Mouse (Mus musculus): ENCODE results near the gene Cd164. TPM values are rescaled to one million over a fixed set of nuclear protein-coding genes. Genes with fewer than 3 reads are reported as not detected.
"Not testable (repeated sequence)": the region's sequence is repeated elsewhere in the genome, so short reads cannot be mapped to it uniquely, and the experiment has no call there.

The Cd164 gene
- polyA plus RNA-seq, 1 experiment from 2014 or later, result 108 TPM

DNA sequence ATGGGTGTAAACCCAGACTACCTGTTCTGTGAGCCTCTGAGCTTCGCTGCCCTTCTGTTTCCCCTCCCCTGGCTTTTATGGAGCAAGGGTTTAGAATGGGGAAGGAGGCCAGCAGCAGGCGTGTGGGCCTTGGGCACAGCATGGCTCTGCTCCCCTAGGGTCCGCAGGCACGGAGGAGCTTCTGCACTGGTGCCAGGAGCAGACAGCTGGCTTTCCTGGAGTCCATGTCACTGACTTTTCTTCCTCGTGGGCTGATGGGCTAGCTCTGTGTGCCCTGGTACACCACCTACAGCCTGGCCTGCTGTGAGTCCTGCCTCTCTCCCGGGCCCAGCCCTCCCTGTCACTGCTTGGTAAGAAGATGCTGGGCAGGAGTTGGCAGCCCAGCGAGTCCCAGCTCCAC, 36.8 kb upstream of the Cd164 start:
- Histone ChIP-seq H3K27ac (replicated peaks) (no peak overlapping the region), H3K27me3 (ENCODE audit: low read depth, poor library complexity, severe bottlenecking) (no peaks in the 10 kb centered on the region), H3K36me3 (peaks cover 95% of the 10 kb centered on the region), H3K4me1 (peaks cover 35% of the 10 kb centered on the region), H3K9me3 (replicated peaks) (no peaks in the 10 kb centered on the region), H3K4me3 (no peak overlapping the region)
- WGBS, result 86% methylated on average over 7 of the region's 7 CpGs
- no peak for DNase-seq (ENCODE audit: low spot score)

DNA sequence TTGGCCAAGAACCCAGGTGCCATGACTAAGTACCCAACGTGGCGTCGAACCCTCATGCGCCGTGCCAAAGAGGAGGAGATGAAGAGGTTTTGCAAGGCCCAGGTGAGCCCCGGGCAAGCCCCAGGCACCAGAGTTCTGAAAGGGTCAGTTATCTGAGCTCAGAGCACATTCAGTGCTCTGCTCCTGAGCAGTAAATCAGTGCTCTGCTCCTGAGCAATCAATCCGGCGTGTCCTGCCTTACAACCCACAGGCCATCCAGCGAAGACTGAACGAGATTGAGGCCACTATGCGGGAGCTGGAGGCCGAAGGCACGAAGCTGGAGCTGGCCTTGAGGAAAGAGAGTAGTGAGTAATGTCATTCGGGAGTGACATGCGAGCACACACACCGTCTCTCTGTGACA, 33.4 kb upstream of the Cd164 start:
- H3K27ac ChIP-seq (replicated peaks), result 0 out of 2 replicates have a peak overlapping the region, but pooled peaks have one; percentile 28
- H3K27me3 ChIP-seq (ENCODE audit: low read depth, poor library complexity, severe bottlenecking), result no peaks in the 10 kb centered on the region
- WGBS, result 96% methylated on average over 16 of the region's 16 CpGs
- H3K4me1 ChIP-seq, result peaks cover 45% of the 10 kb centered on the region
- no peaks in the 10 kb centered on the region for H3K9me3 ChIP-seq (replicated peaks)
- no peak for DNase-seq (ENCODE audit: low spot score)
- peaks cover 79% of the 10 kb centered on the region for H3K36me3 ChIP-seq
- no peak overlapping the region for H3K4me3 ChIP-seq

- 80% methylated on average over 14 of the region's 14 CpGs for WGBS
- Histone ChIP-seq H3K27me3 (ENCODE audit: low read depth, poor library complexity, severe bottlenecking) (0 out of 2 replicates have a peak, but pooled peaks cover 7% of the 10 kb centered on the region), H3K9me3 (replicated peaks) (no peaks in the 10 kb centered on the region), H3K4me3 (no peak overlapping the region), H3K27ac (replicated peaks) (peak overlapping the region; percentile 28; the same call in 1 of the 2 replicates), H3K36me3 (peaks cover 70% of the 10 kb centered on the region), H3K4me1 (peaks cover 48% of the 10 kb centered on the region)
- no peak for DNase-seq (ENCODE audit: low spot score)
Observed at GRCm38 (mm10) chr10:41486506-41487170, 32.6 kb upstream of the Cd164 start.

DNA sequence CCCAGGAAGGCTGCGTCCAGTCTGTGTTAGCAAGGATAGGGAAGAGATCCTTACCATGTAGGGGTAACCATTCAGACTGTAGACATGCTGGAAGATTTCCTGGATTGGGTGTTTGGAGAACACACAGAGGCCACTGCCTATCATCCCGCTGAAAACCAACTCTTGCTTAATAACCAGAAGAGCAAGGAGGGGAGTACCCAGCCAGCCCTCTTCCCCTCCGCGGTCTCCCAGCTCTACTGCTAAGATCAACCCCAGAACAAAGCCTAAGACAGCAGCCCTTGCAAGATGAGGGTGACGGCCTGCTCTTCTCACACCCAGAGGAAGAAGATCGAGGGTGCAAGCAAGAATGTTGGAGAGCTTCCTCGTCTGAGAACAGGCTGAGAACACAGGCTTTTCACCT, 30.3 kb upstream of the Cd164 start:
- WGBS, result 56% methylated on average over 7 of the region's 7 CpGs
- Histone ChIP-seq H3K27me3 (ENCODE audit: low read depth, poor library complexity, severe bottlenecking) (0 out of 2 replicates have a peak, but pooled peaks cover 8% of the 10 kb centered on the region), H3K9me3 (replicated peaks) (no peaks in the 10 kb centered on the region), H3K36me3 (peaks cover 48% of the 10 kb centered on the region), H3K27ac (replicated peaks) (peak overlapping the region; percentile 13), H3K4me3 (peak overlapping the region; percentile 74), H3K4me1 (peaks cover 48% of the 10 kb centered on the region)
- no peak for DNase-seq (ENCODE audit: low spot score)

DNA sequence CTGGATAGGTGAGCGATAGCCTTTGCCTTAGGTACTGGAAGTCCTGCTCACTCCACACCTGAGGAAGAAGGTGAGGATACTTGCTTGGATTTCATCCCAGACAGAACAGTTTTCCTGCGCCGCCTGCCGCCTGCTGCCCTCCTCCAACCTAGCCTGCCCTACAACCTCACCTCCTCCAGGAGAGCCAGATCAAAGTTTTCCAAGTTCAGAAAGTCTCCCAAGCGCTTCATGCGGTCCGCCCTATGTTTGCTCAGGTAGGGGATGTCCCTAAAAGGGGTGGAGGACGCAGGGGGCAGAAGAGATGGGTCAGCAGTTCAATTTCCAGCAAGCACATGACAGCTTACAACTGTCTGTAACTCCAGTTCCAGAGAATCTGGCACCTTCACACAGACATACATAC, 29.9 kb upstream of the Cd164 start:
- peak overlapping the region; percentile 92 for H3K27ac ChIP-seq (replicated peaks)
- WGBS, result 34% methylated on average over 8 of the region's 8 CpGs
- H3K4me1 ChIP-seq, result peaks cover 48% of the 10 kb centered on the region

DNA sequence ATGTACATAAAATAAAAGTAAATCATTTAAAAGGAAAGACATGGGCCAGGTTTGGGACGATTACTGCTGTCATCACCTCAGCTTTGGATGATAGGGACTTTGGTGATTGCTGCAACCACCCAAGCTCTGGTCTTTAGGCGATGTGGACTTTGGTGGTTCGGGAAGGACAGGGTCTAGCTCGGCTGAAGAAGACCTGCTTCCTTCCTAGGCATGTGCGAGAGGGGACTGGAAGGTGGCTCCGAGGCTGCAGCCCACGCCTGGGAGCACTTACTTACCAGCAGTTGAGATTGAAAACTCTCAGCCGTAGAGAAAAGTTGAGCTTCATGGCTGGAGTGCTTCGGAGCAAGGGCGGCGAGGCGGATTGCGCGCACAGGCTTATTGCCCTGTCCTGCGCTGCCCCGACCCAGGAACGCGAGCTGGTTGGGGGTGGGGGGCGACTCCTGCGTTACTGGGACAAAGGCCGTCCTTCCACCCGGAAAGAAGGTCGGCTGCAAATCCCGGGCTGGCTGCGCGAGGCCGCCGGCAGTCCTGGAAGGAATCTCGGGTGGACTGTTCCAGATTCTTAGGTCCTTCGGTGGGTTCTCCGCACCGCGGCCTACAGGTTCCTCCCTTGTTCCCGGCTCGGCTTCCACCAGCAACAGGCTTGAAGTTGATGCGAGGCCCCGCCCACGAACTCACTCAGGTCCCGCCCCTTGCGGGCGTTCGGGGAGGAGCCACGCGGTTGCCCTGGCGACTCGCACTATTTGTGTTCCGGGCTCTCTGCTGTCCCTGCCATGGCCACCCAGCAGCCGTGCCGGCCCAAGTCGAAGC, 29.3 kb upstream of the Cd164 start, which contains the start of the genes Smpd2 and Ppil6:
Gene Smpd2, minus strand, starts transcription at position 662 of the 810 bp plus-strand sequence.
Gene Ppil6, plus strand, starts transcription at position 732 of the 810 bp plus-strand sequence.
- Histone ChIP-seq H3K4me1 (peaks cover 48% of the 10 kb centered on the region), H3K27ac (replicated peaks) (peak within 1 kb of the TSS; percentile 92), H3K27me3 (ENCODE audit: low read depth, poor library complexity, severe bottlenecking) (0 out of 2 replicates have a peak, but pooled peaks cover 8% of the 10 kb centered on the region), H3K36me3 (peaks cover 37% of the 10 kb centered on the region), H3K4me3 (peak within 1 kb of the TSS; percentile 74), H3K9me3 (replicated peaks) (no peaks in the 10 kb centered on the region)
- DNase-seq (ENCODE audit: low spot score), result peak; percentile 98
- WGBS, result under 1% methylated on average over 50 of the region's 50 CpGs

More for the DNA sequence above, 29.9 kb upstream of the Cd164 start:
- Histone ChIP-seq H3K4me3 (peak overlapping the region; percentile 74), H3K27me3 (ENCODE audit: low read depth, poor library complexity, severe bottlenecking) (0 out of 2 replicates have a peak, but pooled peaks cover 8% of the 10 kb centered on the region), H3K9me3 (replicated peaks) (no peaks in the 10 kb centered on the region), H3K36me3 (peaks cover 44% of the 10 kb centered on the region)
- peak; percentile 21 for DNase-seq (ENCODE audit: low spot score)

DNA sequence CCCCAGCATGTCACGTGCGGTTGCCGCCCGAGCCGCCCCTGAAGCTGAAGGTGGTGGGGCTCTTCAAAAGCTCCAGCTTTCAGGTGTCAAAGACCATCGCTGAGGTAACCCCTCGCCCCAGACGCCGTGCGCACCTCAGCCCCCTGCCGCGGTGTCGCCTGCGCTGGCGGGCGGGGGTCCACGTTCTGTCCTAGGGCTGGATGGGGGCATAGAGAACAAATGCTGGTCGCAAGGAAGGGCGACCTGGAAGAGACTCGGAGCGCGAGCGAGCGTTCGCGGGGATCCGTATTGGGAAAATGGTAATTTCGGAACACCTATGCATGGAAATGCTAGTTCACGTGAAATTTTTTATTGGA, 28.7 kb upstream of the Cd164 start:
- Histone ChIP-seq H3K27ac (replicated peaks) (peak overlapping the region; percentile 92), H3K4me3 (peak overlapping the region; percentile 74), H3K9me3 (replicated peaks) (no peaks in the 10 kb centered on the region), H3K27me3 (ENCODE audit: low read depth, poor library complexity, severe bottlenecking) (0 out of 2 replicates have a peak, but pooled peaks cover 8% of the 10 kb centered on the region), H3K4me1 (peaks cover 48% of the 10 kb centered on the region), H3K36me3 (peaks cover 32% of the 10 kb centered on the region)
- DNase-seq (ENCODE audit: low spot score), result no peak
- WGBS, result under 1% methylated on average over 29 of the region's 29 CpGs

- Histone ChIP-seq H3K9me3 (replicated peaks) (no peaks in the 10 kb centered on the region), H3K27me3 (ENCODE audit: low read depth, poor library complexity, severe bottlenecking) (0 out of 2 replicates have a peak, but pooled peaks cover 8% of the 10 kb centered on the region), H3K4me1 (peaks cover 46% of the 10 kb centered on the region), H3K27ac (replicated peaks) (no peak overlapping the region), H3K36me3 (peaks cover 25% of the 10 kb centered on the region), H3K4me3 (peak overlapping the region; percentile 74; the same call in 1 of the 2 replicates)
- DNase-seq (ENCODE audit: low spot score), result no peak
- WGBS, result 56% methylated on average over 4 of the region's 4 CpGs
Observed at GRCm38 (mm10) chr10:41491111-41491510, 28.1 kb upstream of the Cd164 start.

DNA sequence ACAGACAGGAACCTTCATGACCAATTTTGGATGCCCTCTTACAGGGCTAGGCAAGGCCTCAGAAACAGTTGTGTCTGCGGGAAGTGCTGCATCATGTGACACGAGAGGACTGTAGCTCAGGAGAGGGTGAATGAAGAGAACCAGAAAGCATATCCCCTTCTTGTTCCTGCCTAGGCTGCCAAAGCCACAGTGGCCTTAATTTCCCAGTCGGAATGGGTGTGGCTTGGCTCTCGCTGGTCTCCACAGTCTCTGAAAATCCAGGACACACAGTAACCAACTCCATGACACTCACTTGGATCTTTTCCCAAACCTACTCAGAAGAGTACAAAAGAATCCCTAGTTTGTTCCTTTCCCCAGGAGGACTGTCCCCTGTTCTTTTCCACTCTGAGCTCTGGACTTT, 18.3 kb upstream of the Cd164 start:
- Histone ChIP-seq H3K27me3 (ENCODE audit: low read depth, poor library complexity, severe bottlenecking) (no peaks in the 10 kb centered on the region), H3K9me3 (replicated peaks) (no peaks in the 10 kb centered on the region), H3K36me3 (no peaks in the 10 kb centered on the region), H3K4me1 (no peaks in the 10 kb centered on the region), H3K27ac (replicated peaks) (no peak overlapping the region), H3K4me3 (no peak overlapping the region)
- DNase-seq (ENCODE audit: low spot score), result no peak
- 82% methylated on average over 4 of the region's 4 CpGs for WGBS

DNA sequence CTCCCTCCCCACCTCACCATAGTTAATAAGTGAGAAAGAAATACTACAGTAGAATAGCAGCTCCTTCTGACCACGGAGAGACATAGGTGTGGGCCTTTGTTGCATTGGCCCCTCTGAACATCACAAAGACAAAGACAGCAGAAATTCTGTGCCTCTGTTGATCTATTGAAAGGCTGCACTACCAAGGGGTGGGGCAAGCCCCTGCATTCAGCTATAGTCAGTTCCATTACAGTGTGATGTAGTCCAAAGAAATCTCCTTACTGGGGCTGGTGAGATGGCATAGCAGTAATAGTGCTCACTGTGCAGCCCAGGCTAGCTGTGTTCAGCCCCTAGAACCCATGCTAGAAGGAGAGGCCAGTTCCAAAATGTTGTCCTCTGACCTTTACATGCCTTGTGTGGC, 14.2 kb upstream of the Cd164 start:
- Histone ChIP-seq H3K4me3 (no peak overlapping the region), H3K9me3 (replicated peaks) (no peaks in the 10 kb centered on the region), H3K27me3 (ENCODE audit: low read depth, poor library complexity, severe bottlenecking) (no peaks in the 10 kb centered on the region), H3K4me1 (no peaks in the 10 kb centered on the region), H3K27ac (replicated peaks) (no peak overlapping the region), H3K36me3 (no peaks in the 10 kb centered on the region)
- 81% methylated on average over 1 of the region's 1 CpGs for WGBS
- DNase-seq (ENCODE audit: low spot score), result no peak

- DNase-seq (ENCODE audit: low spot score), result peak; percentile 62
- H3K27ac ChIP-seq (replicated peaks); H3K27me3 ChIP-seq (ENCODE audit: low read depth, poor library complexity, severe bottlenecking); H3K4me3 ChIP-seq; H3K36me3 ChIP-seq; H3K4me1 ChIP-seq; H3K9me3 ChIP-seq (replicated peaks): not testable (repeated sequence)
- 3% methylated on average over 3 of the region's 3 CpGs for WGBS
Observed at GRCm38 (mm10) chr10:41505446-41505845, 13.8 kb upstream of the Cd164 start.

DNA sequence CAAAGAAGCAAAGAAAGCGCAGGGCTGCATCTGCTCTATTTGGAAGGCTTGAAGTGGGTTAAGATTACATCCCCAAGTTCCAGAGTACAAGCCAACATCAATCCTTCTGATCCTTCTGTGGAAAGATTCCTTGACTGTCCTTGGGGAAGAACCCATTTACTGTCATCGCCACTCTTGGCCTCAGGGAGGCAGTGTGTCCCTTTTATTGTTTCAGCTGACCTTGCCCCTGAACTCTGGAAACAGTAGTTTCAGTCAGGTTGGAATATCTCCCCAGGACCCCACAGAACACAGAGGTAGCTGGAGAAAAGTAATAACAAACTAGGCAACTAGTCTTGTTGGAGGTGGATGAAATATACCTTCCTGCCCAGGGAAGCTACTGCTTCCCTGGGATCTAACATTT, 10.1 kb upstream of the Cd164 start:
- 26% methylated on average over 2 of the region's 2 CpGs for WGBS
- H3K4me1 ChIP-seq, result no peaks in the 10 kb centered on the region
- H3K9me3 ChIP-seq (replicated peaks), result no peaks in the 10 kb centered on the region
- no peak overlapping the region for H3K27ac ChIP-seq (replicated peaks)
- no peaks in the 10 kb centered on the region for H3K27me3 ChIP-seq (ENCODE audit: low read depth, poor library complexity, severe bottlenecking)
- H3K36me3 ChIP-seq, result no peaks in the 10 kb centered on the region
- DNase-seq (ENCODE audit: low spot score), result no peak
- no peak overlapping the region for H3K4me3 ChIP-seq

DNA sequence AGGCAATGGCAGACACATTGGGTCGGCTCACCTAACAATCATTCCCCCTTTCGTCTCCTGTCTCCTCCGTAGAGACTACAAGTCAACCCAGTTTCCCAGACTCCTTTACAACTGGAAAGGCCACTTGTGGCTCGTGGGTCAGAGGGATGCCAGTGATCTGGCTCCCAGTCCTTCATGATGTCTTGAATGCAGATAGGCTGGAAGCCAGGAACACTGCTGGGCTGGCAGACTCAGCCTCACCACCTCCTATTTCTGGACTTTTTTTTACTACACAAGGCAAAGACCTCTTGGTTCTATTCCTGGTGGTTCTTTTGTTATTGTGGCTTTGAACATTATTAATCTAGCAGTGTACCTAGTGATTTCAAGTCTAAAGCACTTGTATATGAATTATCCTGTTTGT, 4.9 kb upstream of the Cd164 start:
- WGBS, result 83% methylated on average over 4 of the region's 4 CpGs
- no peak for DNase-seq (ENCODE audit: low spot score)
- Histone ChIP-seq H3K4me1 (peaks cover 5% of the 10 kb centered on the region), H3K27ac (replicated peaks) (no peak overlapping the region), H3K9me3 (replicated peaks) (no peaks in the 10 kb centered on the region), H3K4me3 (no peak overlapping the region), H3K36me3 (no peaks in the 10 kb centered on the region), H3K27me3 (ENCODE audit: low read depth, poor library complexity, severe bottlenecking) (no peaks in the 10 kb centered on the region)
